ENCODE assay signal across 22 mouse cellular contexts in the genomic region with DNA sequence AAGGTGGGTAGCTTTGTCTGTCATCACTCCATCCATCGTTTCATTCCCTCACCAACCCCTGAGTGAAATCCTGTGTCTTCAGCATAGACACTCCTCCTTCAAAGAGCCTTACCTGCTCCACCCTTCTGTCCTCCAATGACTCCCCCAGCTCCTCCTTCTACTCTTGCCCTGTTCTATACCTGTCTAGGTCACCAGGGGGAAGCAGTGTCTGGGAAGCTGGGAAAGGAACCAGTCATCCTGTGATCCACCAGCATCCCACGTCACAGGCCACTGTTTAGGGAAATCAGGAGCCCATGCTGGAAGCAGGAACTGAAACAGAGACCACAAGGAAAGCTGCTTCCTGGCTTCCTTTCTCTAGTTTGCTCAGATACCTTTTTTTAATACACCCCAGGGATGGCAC. TPM values are rescaled to one million over a fixed set of nuclear protein-coding genes. Genes with fewer than 3 reads are reported as not detected.
DNase-seq lines count a peak whose midpoint lies in the region; TF ChIP-seq lines count a peak whose summit lies in the region.
"Had no signal": no experiment of that assay in that cellular context is flagged by ENCODE, and none has a peak within 500 bp of the region (broad histone marks: within the 10 kb centered on the region; RNA-seq: fewer than 3 reads in every experiment).

No protein-coding gene starts in this region.

- no peak for TF ChIP-seq EP300 in ES-Bruce4 (IDR thresholded peaks at IDR 0.05; ENCODE audit: insufficient read depth, low read depth, low read length)

- no peak overlapping the region for H3K9ac ChIP-seq in ES-Bruce4 (ENCODE audit: low read depth, poor library complexity, severe bottlenecking)
- H3K9ac ChIP-seq: stomach, embryonic 15.5 days had no signal

- no peak overlapping the region for H3K4me3 ChIP-seq in ES-Bruce4 (ENCODE audit: low read depth, low read length)
- H3K4me3 ChIP-seq: embryonic facial prominence, embryonic 10.5 days; erythroblast, embryonic 14.5 days; heart, embryonic 10.5 days; left cerebral cortex, adult 2 months; myocyte; stomach, embryonic 15.5 days had no signal

- intact Hi-C loops in left cerebral cortex, postnatal 10 days (cut with DNase I) = no loop called here

- H3K4me1 ChIP-seq in ES-Bruce4 (ENCODE audit: control insufficient read depth, insufficient read depth, low read length) = no peaks in the 10 kb centered on the region
- H3K4me1 ChIP-seq: heart, embryonic 10.5 days had no signal

- no peaks in the 10 kb centered on the region for H3K9me3 ChIP-seq in ES-Bruce4 (replicated peaks; ENCODE audit: control insufficient read depth, insufficient read depth, low read length, poor library complexity, severe bottlenecking)
- H3K9me3 ChIP-seq: embryonic facial prominence, embryonic 10.5 days; heart, embryonic 10.5 days; stomach, embryonic 15.5 days had no signal

- no peaks in the 10 kb centered on the region for H3K27me3 ChIP-seq in ES-Bruce4 (ENCODE audit: control insufficient read depth, insufficient read depth, low read length, poor library complexity, severe bottlenecking)
- H3K27me3 ChIP-seq: stomach, embryonic 15.5 days had no signal

- H3K27ac ChIP-seq in ES-Bruce4 (ENCODE audit: insufficient read depth, low read length) = no peak overlapping the region
- H3K27ac ChIP-seq: embryonic facial prominence, embryonic 10.5 days; heart, embryonic 10.5 days; left cerebral cortex, adult 2 months; stomach, embryonic 15.5 days had no signal

- TF ChIP-seq CTCF in ES-Bruce4 (IDR thresholded peaks at IDR 0.05; ENCODE audit: low read depth, low read length) = peak; percentile 41

- TF ChIP-seq POLR2A in ES-Bruce4 (IDR thresholded peaks at IDR 0.05; ENCODE audit: insufficient read depth, low read length) = no peak

- H3K36me3 ChIP-seq in ES-Bruce4 (ENCODE audit: control insufficient read depth, insufficient read depth, low read length, poor library complexity, severe bottlenecking) = no peaks in the 10 kb centered on the region
- H3K36me3 ChIP-seq: embryonic facial prominence, embryonic 10.5 days; heart, embryonic 10.5 days; stomach, embryonic 15.5 days had no signal

- DNase-seq in cerebellum, postnatal 10 days = peak; percentile 56 to 63
- DNase-seq in cerebellum, adult 8-10 months = no peak
- DNase-seq in kidney, postnatal 25 days = peak; percentile 14 to 35
- DNase-seq in kidney, adult 9 months = no peak
- peak; percentile 27 for DNase-seq in adipocyte (ENCODE audit: low spot score)
- DNase-seq in T-cell, adult 2 months (ENCODE audit: low spot score) = no peak
- no peak for DNase-seq in left cerebral cortex, postnatal 10 days (ENCODE audit: extremely low spot score in 1 of 2, low spot score in 2 of 2)
- DNase-seq: cerebellum, postnatal 25 days; heart, postnatal 14 days; liver; lung, postnatal 10 days; spleen, adult 18-20 months; thymus, postnatal 25 days had no signal

RNA-seq across cellular contexts. Expression of a gene that starts 31.2 kb away (rescaled TPM):
- polyA plus RNA-seq in ES-Bruce4 (2011; ENCODE audit: insufficient read depth, insufficient read length, low read depth, missing spikeins) = 0.25 TPM in 1 of 2 replicates, not detected in the other
- under 1 TPM in 1 of 2 experiments, not detected in 1; 0.19 TPM for total RNA-seq in left cerebral cortex, postnatal 10 days (2021)
- total RNA-seq: left cerebral cortex, adult 2 months had no signal
- polyA plus RNA-seq: erythroblast, embryonic 14.5 days had no signal

RNA-seq across cellular contexts. Expression of a gene that starts 37.0 kb away (rescaled TPM):
- 0.25 and 0.75 TPM in 2 replicates for polyA plus RNA-seq in ES-Bruce4 (2011; ENCODE audit: insufficient read depth, insufficient read length, low read depth, missing spikeins)
- under 1 TPM in 1 of 2 experiments, not detected in 1; 0.19 TPM for total RNA-seq in left cerebral cortex, postnatal 10 days (2021)
- total RNA-seq: CH12.LX; gastrocnemius, adult 8-10 months; heart, postnatal 14 days; left cerebral cortex, adult 2 months had no signal
- polyA plus RNA-seq: erythroblast, embryonic 14.5 days; myocyte had no signal

Comparison
In these comparisons a context has a peak if more than half of its experiments do, and no peak if none do; other contexts are left out.
1. DNase-seq: peak in cerebellum, postnatal 10 days (2 of 2), kidney, postnatal 25 days (2 of 2) and adipocyte (single experiment); none in cerebellum, adult 8-10 months (single experiment), kidney, adult 9 months (single experiment), T-cell, adult 2 months (single experiment) and left cerebral cortex, postnatal 10 days (0 of 2).